Mouse (Mus musculus): Measurements from ENCODE around the gene 1700109H08Rik. TPM values are rescaled to one million over a fixed set of nuclear protein-coding genes. Genes with fewer than 3 reads are reported as not detected.

Gene 1700109H08Rik
- 0.13 and 0.15 TPM in 2 replicates for polyA plus RNA-seq (2021; fragmentation: Nextera tagmentation)
- long read RNA-seq, experiment 1, partial matches to known transcripts = 0 of 1 reads
- long read RNA-seq, experiment 1, other reads (novel, unspliced or antisense) = 1 of 1 reads
- long read RNA-seq, experiment 2, partial matches to known transcripts = 0 of 1 reads
- long read RNA-seq, experiment 2, other reads (novel, unspliced or antisense) = 1 of 1 reads

DNA sequence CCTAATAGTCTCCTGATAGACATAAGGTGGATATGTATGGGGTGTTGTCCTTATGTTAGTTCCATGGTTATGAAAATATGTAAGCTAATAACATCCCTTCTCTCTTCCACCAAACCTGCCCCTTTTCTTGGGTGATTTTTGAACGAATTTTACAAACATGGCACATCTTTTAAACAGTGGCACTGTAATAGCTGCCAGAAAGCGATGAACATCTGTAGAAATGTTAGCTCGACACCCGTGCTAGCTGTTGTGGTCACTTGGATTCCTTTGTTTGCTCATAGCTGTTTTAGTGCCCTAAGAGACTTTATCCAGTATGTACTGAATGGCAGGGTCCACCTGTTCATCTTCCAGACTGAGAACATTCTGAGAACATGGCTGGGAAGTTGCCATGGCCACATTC lies at the start of gene 1700109H08Rik:
TSS of gene 1700109H08Rik (plus strand) at position 301 of the 400 bp plus-strand sequence.

DNA sequence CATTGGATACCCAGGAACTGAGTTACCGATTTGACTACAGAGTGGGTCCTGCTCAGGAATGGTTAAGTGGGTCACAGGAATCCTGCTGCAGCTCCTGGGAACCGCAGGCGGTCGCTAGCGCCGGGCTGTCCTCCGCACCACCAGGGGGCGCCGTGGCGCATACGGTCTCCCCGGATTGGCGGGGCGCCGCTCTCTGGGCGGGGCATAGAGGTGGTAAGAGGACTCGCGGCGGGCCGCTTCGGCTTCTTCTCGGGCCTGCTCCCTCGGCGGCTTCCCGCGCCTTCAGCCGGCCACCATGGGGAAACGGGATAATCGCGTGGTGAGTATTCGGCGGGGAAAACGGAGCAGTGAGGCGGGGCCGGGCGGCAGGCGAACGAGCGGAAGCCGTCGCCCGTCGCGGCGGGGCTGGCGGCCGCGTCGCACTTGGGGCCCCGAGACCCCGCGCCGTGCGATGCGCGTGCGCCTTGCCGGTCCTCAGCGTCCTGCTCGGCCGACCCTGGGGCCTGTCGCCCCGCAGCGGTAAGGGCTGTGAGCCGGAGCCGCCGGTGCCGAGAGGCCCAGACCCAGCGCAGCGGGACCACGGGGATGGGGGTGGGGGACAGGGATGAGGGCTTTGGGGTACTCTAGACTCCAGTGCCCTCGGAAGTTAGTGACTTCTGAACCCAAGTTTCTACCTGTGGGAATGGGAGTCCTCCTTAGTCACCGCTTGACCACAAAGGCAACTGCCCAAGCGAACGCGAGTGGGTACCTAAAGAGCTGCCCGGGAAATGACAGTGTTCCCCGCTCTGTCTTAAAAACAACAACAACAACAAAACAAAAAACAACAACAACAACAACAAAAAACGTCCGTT lies 27.5 kb upstream of the 1700109H08Rik start, which contains the start of gene Fam133b:
TSS of gene Fam133b (plus strand) at position 205 of the 851 bp plus-strand sequence.

DNA sequence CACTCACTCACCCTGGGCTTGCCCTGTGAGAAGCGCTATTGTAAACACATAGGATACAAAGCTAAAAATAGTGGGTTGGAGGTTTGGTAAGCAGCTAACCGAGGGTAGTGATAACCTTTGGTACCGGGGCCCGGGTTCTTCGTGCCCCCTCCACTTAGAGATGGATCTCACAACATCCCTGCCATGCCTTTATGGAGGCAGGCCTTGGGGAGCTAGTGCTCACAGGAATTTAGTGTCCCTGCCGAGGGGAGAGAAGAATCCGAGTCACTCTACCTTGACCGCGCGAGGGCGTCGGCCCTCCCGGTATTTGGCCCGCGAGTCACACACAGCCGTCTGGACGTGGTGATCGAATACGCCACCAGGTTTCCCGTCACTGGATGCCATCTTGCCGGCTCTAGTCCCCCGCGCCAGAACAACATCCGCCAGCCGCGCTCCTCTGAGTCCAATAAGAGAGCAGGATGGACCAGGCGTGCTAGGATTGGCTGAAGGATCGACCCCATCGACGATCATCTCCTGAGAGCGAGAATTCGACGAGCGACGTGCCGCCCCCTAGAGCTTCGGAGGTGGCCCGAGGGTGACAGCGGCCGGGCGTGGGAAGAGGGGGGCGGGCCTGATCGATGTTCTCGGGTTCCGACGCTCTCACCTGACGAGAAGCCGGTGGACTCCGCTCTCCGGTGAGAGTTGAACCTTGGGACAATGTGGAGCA lies 24.5 kb downstream of the 1700109H08Rik start, which contains the start of gene Pex1:
TSS of gene Pex1 (plus strand) at position 374 of the 706 bp plus-strand sequence.

DNA sequence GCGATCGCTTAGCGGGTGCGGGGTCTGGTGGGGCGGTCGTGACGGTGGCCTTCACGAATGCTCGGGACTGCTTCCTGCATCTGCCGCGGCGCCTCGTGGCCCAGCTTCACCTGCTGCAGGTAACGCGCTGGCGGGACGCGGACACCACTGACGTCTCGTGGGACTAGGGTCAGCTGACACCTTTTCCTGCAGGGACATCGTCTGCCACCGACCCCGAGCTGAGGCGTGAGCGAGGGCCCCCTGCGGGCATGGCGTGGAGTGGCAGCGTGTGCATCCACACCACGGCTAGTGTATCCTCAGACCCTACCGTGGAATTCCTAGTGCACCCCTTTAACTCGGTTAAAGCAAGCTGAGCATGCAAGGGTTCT lies 25.0 kb downstream of the 1700109H08Rik start, which contains the start of gene Rbm48:
TSS of gene Rbm48 (minus strand) at position 187 of the 368 bp plus-strand sequence.

Other genes with a start within 250 kb of the 1700109H08Rik start
- 0.93 and 1.2 TPM in 2 replicates for gene Cdk6, start 230.1 kb upstream of the 1700109H08Rik start, polyA plus RNA-seq (2021; fragmentation: Nextera tagmentation)
- gene Fam133b, start 27.7 kb upstream of the 1700109H08Rik start, polyA plus RNA-seq (2021; fragmentation: Nextera tagmentation) = 27.0 and 33.3 TPM in 2 replicates
- 10.4 and 13.1 TPM in 2 replicates for gene Pex1, start 24.5 kb downstream of the 1700109H08Rik start, polyA plus RNA-seq (2021; fragmentation: Nextera tagmentation)
- gene Rbm48, start 25.0 kb downstream of the 1700109H08Rik start, polyA plus RNA-seq (2021; fragmentation: Nextera tagmentation) = 8.6 and 15.5 TPM in 2 replicates
- not detected in 2 replicates for gene Tmbim7, start 79.6 kb downstream of the 1700109H08Rik start, polyA plus RNA-seq (2021; fragmentation: Nextera tagmentation)
- 116 and 189 TPM in 2 replicates for gene Gatad1, start 85.6 kb downstream of the 1700109H08Rik start, polyA plus RNA-seq (2021; fragmentation: Nextera tagmentation)
- gene Ankib1, start 231.4 kb downstream of the 1700109H08Rik start, polyA plus RNA-seq (2021; fragmentation: Nextera tagmentation) = 6.1 and 9.4 TPM in 2 replicates
- 12.3 and 13.2 TPM in 2 replicates for gene Krit1, start 231.6 kb downstream of the 1700109H08Rik start, polyA plus RNA-seq (2021; fragmentation: Nextera tagmentation)

All from left cerebral cortex, adult 6 months (tissue).